Mouse (Mus musculus): ENCODE results near the gene Dazap1. TPM values are rescaled to one million over a fixed set of nuclear protein-coding genes. Genes with fewer than 3 reads are reported as not detected.

Gene Dazap1
- polyA plus RNA-seq, 1 experiment from 2014 or later, result 43.7 TPM

DNA sequence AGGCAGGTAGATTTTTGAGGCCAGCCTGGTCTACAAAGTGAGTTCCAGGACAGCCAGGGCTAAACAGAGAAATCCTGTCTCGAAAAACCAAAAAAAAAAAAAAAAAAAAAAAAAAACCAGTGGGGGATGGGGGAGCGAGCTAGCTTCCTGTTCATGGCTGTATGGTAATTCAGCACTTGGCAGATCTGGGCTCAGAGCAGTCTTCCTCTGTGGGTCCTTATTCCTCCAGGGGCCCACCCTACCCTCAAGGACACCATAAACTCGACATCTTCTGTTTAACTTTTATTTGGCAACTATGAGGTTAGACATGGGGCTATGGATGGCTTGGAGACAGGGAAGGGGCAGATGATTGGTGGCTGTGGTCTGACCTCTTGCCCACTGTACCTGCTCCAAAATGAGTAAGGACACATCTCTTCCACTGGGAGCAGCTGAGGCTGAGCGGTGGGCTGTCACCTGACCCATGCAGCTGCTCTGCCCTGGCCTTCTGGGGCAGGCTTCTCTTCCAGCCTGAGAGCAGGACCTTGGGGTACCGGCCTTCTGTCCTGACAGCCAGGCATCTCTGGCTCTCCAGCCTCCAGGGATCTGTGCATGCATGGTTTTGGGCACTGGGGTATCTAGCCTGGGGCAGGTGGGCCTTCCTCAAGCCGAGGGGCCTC lies 59.9 kb downstream of the Dazap1 start:
- Histone ChIP-seq H3K4me1 (ENCODE audit: control insufficient read depth, insufficient read depth, low read length) (peaks cover 18% of the 10 kb centered on the region), H3K9ac (ENCODE audit: low read depth, low read length) (no peak overlapping the region), H3K27ac (ENCODE audit: low read length) (no peak overlapping the region), H3K4me3 (ENCODE audit: low read depth, low read length) (no peak overlapping the region), H3K4me2 (ENCODE audit: low read length) (no peak overlapping the region), H3K9me3 (replicated peaks; ENCODE audit: control insufficient read depth, low read length, poor library complexity, severe bottlenecking) (no peaks in the 10 kb centered on the region), H3K27me3 (ENCODE audit: control insufficient read depth, insufficient read depth, low read depth, low read length) (no peaks in the 10 kb centered on the region), H3K36me3 (ENCODE audit: control insufficient read depth, insufficient read depth, low read length) (peaks cover 16% of the 10 kb centered on the region)
- no peak for ATAC-seq
- WGBS, result 81% methylated on average over 6 of the region's 6 CpGs

GRCm38 (mm10) chr10:80321670-80322581 lies 60.6 kb downstream of the Dazap1 start:
- no peaks in the 10 kb centered on the region for H3K9me3 ChIP-seq (replicated peaks; ENCODE audit: control insufficient read depth, low read length, poor library complexity, severe bottlenecking)
- peaks cover 18% of the 10 kb centered on the region for H3K4me1 ChIP-seq (ENCODE audit: control insufficient read depth, insufficient read depth, low read length)

DNA sequence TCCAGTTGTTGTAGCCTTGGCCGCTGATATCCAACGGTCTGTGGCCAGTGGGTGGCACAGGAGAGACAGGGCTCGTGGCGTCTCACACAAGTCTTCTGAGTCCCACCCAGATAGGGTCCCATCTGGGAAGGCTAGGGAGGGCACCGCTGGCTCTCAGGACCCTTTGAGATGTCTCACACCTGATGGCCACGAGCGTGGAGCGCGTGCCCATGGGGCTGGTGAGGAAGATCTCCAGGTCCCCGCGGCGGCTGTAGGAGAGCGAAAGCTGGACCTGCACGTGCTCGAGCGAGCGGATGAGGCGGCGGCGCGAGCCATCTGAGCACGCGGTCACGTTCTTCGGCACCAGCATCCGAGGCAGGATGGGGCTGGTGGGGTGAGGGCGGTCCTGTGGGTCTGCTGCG lies 61.5 kb downstream of the Dazap1 start:
- H3K27ac ChIP-seq (ENCODE audit: low read length), result no peak overlapping the region
- peaks cover 18% of the 10 kb centered on the region for H3K4me1 ChIP-seq (ENCODE audit: control insufficient read depth, insufficient read depth, low read length)
- 5% methylated on average over 28 of the region's 28 CpGs for WGBS

More at GRCm38 (mm10) chr10:80321670-80322581, 60.6 kb downstream of the Dazap1 start:
- no peak overlapping the region for H3K4me3 ChIP-seq (ENCODE audit: low read depth, low read length)
- no peaks in the 10 kb centered on the region for H3K27me3 ChIP-seq (ENCODE audit: control insufficient read depth, insufficient read depth, low read depth, low read length)
- H3K9ac ChIP-seq (ENCODE audit: low read depth, low read length), result no peak overlapping the region
- 93% methylated on average over 21 of the region's 21 CpGs for WGBS
- H3K36me3 ChIP-seq (ENCODE audit: control insufficient read depth, insufficient read depth, low read length), result peaks cover 11% of the 10 kb centered on the region; the same call in 1 of the 2 replicates
- no peak overlapping the region for H3K27ac ChIP-seq (ENCODE audit: low read length)
- ATAC-seq, result no peak
- peak overlapping the region; percentile 76; the same call in 1 of the 2 replicates for H3K4me2 ChIP-seq (ENCODE audit: low read length)

DNA sequence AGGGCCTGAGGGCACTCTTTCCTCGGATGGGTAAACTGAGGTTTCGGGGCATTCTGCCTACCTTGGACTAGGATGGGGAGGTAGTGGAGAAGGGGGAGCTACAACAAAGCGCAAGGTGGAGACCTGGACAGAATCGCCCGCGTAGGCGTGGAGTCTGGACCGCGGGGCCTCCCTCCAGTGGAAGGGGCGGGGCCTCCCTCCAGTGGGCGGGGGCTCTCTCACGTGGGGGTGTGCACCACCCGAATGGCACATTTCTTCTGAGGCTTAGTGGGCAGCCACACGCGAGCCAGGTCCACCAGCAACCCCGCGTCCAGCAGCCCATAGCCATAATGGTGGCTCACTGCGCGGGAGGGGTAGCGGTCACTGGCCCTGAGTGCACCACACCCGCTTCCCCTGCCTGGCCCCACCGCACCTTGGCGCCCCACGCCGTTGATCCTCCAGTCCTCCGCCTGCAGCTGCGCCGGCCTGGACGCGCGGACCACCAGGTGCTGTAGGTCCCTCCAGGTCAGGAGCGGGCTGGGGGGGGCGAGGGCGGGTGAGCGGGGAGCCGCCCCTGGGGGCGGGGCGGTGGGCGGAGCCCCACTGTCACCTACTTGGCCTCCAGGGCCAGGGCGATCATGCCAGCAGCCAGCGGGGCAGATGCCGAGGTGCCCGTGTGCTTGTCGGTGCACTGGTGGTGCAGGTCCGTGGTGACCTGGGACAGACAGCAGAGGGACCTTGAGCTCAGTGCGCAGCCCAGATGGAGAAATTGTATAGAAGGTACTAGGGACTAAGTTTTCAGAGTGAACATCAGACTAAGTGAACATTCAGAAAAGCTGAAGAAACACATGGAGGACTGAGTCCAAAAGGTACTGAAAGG lies 62.2 kb downstream of the Dazap1 start:
- Histone ChIP-seq H3K9ac (ENCODE audit: low read depth, low read length) (peak overlapping the region; percentile 62), H3K36me3 (ENCODE audit: control insufficient read depth, insufficient read depth, low read length) (peaks cover under 1% of the 10 kb centered on the region; the same call in 1 of the 2 replicates), H3K27ac (ENCODE audit: low read length) (no peak overlapping the region), H3K4me2 (ENCODE audit: low read length) (peak overlapping the region; percentile 76), H3K4me1 (ENCODE audit: control insufficient read depth, insufficient read depth, low read length) (peaks cover 18% of the 10 kb centered on the region), H3K27me3 (ENCODE audit: control insufficient read depth, insufficient read depth, low read depth, low read length) (no peaks in the 10 kb centered on the region), H3K4me3 (ENCODE audit: low read depth, low read length) (peak overlapping the region; percentile 43), H3K9me3 (replicated peaks; ENCODE audit: control insufficient read depth, low read length, poor library complexity, severe bottlenecking) (no peaks in the 10 kb centered on the region)
- ATAC-seq, result no peak
- 2% methylated on average over 42 of the region's 46 CpGs for WGBS

More for the DNA sequence above, 61.5 kb downstream of the Dazap1 start:
- Histone ChIP-seq H3K36me3 (ENCODE audit: control insufficient read depth, insufficient read depth, low read length) (peaks cover 4% of the 10 kb centered on the region; the same call in 1 of the 2 replicates), H3K9ac (ENCODE audit: low read depth, low read length) (peak overlapping the region; percentile 62), H3K27me3 (ENCODE audit: control insufficient read depth, insufficient read depth, low read depth, low read length) (no peaks in the 10 kb centered on the region), H3K4me2 (ENCODE audit: low read length) (peak overlapping the region; percentile 76), H3K9me3 (replicated peaks; ENCODE audit: control insufficient read depth, low read length, poor library complexity, severe bottlenecking) (no peaks in the 10 kb centered on the region), H3K4me3 (ENCODE audit: low read depth, low read length) (peak overlapping the region; percentile 43)
- no peak; the same call in 1 of the 2 replicates for ATAC-seq

- Histone ChIP-seq H3K27me3 (ENCODE audit: control insufficient read depth, insufficient read depth, low read depth, low read length) (no peaks in the 10 kb centered on the region), H3K4me2 (ENCODE audit: low read length) (peak overlapping the region; percentile 76), H3K27ac (ENCODE audit: low read length) (no peak overlapping the region), H3K36me3 (ENCODE audit: control insufficient read depth, insufficient read depth, low read length) (no peaks in the 10 kb centered on the region), H3K9me3 (replicated peaks; ENCODE audit: control insufficient read depth, low read length, poor library complexity, severe bottlenecking) (no peaks in the 10 kb centered on the region), H3K9ac (ENCODE audit: low read depth, low read length) (no peak overlapping the region), H3K4me1 (ENCODE audit: control insufficient read depth, insufficient read depth, low read length) (peaks cover 19% of the 10 kb centered on the region), H3K4me3 (ENCODE audit: low read depth, low read length) (no peak overlapping the region)
- no peak for ATAC-seq
- 86% methylated on average over 17 of the region's 17 CpGs for WGBS
Observed at GRCm38 (mm10) chr10:80324120-80325037, 63.1 kb downstream of the Dazap1 start.

- no peak overlapping the region for H3K4me3 ChIP-seq (ENCODE audit: low read depth, low read length)
- H3K4me2 ChIP-seq (ENCODE audit: low read length), result no peak overlapping the region
- no peaks in the 10 kb centered on the region for H3K9me3 ChIP-seq (replicated peaks; ENCODE audit: control insufficient read depth, low read length, poor library complexity, severe bottlenecking)
- H3K27ac ChIP-seq (ENCODE audit: low read length), result no peak overlapping the region
- ATAC-seq, result no peak
- H3K27me3 ChIP-seq (ENCODE audit: control insufficient read depth, insufficient read depth, low read depth, low read length), result no peaks in the 10 kb centered on the region
- H3K36me3 ChIP-seq (ENCODE audit: control insufficient read depth, insufficient read depth, low read length), result no peaks in the 10 kb centered on the region
- no peak overlapping the region for H3K9ac ChIP-seq (ENCODE audit: low read depth, low read length)
- H3K4me1 ChIP-seq (ENCODE audit: control insufficient read depth, insufficient read depth, low read length), result peaks cover 15% of the 10 kb centered on the region
- WGBS, result 86% methylated on average over 21 of the region's 21 CpGs
Observed at GRCm38 (mm10) chr10:80325045-80325444, 63.8 kb downstream of the Dazap1 start.

DNA sequence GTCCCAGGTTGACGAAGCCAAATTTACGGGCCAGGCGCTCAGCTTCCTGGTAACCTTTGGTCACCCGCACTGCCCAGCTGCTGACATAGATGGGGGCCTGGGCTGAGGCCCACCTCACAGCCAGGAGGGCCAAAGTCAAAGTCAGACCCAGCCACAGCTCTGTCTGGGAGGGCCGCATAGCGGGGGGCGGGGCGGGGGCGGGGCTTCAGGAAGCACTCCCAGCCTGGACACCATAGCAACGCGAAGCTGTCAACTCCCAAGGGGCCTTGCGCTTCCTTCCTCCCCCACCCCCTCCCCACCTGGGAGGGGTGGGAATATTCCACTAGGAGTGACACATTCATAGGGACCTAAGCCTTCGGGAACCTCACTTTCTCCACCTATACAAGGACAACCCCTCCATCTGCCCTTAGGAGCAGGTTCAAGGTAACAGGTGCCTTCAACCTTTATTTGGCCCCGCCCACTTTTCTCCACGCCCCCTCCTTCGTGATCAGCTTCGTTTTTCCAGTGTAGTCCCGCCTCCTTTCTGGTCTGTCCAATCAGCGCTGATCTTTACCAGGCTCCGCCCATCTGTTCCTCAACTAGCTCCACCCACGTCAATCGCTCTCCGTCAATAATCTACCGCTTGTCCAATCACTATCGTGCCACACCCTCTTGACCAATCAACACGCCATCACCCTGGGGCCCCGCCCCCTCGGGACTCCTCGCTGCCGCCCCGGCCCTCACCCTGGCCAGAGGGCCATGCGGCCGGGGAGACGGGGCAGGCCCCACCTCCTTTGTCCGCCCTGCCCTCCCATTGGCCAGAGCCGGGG lies 68.2 kb downstream of the Dazap1 start, which contains the start of the genes Pcsk4 and Reep6:
TSS of gene Pcsk4 (minus strand) at position 226 of the 809 bp plus-strand sequence.
TSS of gene Reep6 (plus strand) at position 681 of the 809 bp plus-strand sequence.
- WGBS, result 5% methylated on average over 35 of the region's 36 CpGs
- Histone ChIP-seq H3K4me1 (ENCODE audit: control insufficient read depth, insufficient read depth, low read length) (peaks cover 8% of the 10 kb centered on the region; the same call in 1 of the 2 replicates), H3K27ac (ENCODE audit: low read length) (no peak within 1 kb of the TSS), H3K4me2 (ENCODE audit: low read length) (peak within 1 kb of the TSS; percentile 79), H3K27me3 (ENCODE audit: control insufficient read depth, insufficient read depth, low read depth, low read length) (no peaks in the 10 kb centered on the region; the same call in 1 of the 2 replicates), H3K9me3 (replicated peaks; ENCODE audit: control insufficient read depth, low read length, poor library complexity, severe bottlenecking) (no peaks in the 10 kb centered on the region), H3K9ac (ENCODE audit: low read depth, low read length) (peak within 1 kb of the TSS; percentile 51), H3K4me3 (ENCODE audit: low read depth, low read length) (peak within 1 kb of the TSS; percentile 40), H3K36me3 (ENCODE audit: control insufficient read depth, insufficient read depth, low read length) (no peaks in the 10 kb centered on the region)
- peak; percentile 93 for ATAC-seq

Data from midbrain, embryonic 16.5 days (tissue).